Mouse (Mus musculus) thymus, adult 2 months (tissue): ENCODE data around the gene Bora. TPM values are rescaled to one million over a fixed set of nuclear protein-coding genes. Genes with fewer than 3 reads are reported as not detected.

Experiments used
- DNase-seq: peaks from one replicate; pipeline ENCODE4 v3.0.0; 2021
- H3K27ac ChIP-seq: fragments of 200-500 bp; 2 replicates; pipeline ENCODE4 v1.5.1; 2012; ENCODE audit warnings: low read length, control low read depth; ENCODE audit not compliant: control insufficient read depth, insufficient read depth
- H3K27me3 ChIP-seq: fragments of 200-500 bp; 2 replicates; pipeline ENCODE4 v1.6.1; 2012; ENCODE audit warnings: mild to moderate bottlenecking, low read length, moderate library complexity, mixed read lengths; ENCODE audit not compliant: control insufficient read depth, insufficient read depth
- H3K36me3 ChIP-seq: fragments of 200-500 bp; 2 replicates; pipeline ENCODE4 v1.6.1; 2012; ENCODE audit warnings: mild to moderate bottlenecking, low read length, moderate library complexity; ENCODE audit not compliant: control insufficient read depth, insufficient read depth
- H3K4me1 ChIP-seq: fragments of 200-500 bp; replicated peaks from 2 replicates; pipeline ENCODE4 v1.6.1; 2012; ENCODE audit warnings: low read length; ENCODE audit not compliant: control insufficient read depth, insufficient read depth
- H3K4me3 ChIP-seq: fragments of 200-500 bp; 2 replicates; pipeline ENCODE4 v1.5.1; 2012; ENCODE audit warnings: mild to moderate bottlenecking, low read length, control low read depth, moderate library complexity; ENCODE audit not compliant: control insufficient read depth, insufficient read depth
- CTCF ChIP-seq: fragments of 200-500 bp; IDR thresholded peaks from 2 replicates; pipeline ENCODE4 v1.5.1; 2012; ENCODE audit warnings: mild to moderate bottlenecking, control low read depth, low read length, moderate library complexity, borderline replicate concordance; ENCODE audit not compliant: control insufficient read depth, poor library complexity, insufficient read depth; ENCODE audit errors: extremely low read depth
- POLR2A ChIP-seq: fragments of 200-500 bp; IDR thresholded peaks from 2 replicates; pipeline ENCODE4 v1.6.1; 2012; ENCODE audit warnings: mild to moderate bottlenecking, low read length, control low read depth, moderate library complexity; ENCODE audit not compliant: control insufficient read depth, poor library complexity, insufficient read depth; ENCODE audit errors: extremely low read depth
- WGBS: fragments of 180-500 bp; shearing (Covaris S2); methylation state at CpG from one replicate; pipeline ENCODE4 v1.1.7; 2018; 5-methylcytosine and 5-hydroxymethylcytosine counted together
- polyA plus RNA-seq: library from polyadenylated mRNA; depleted of rRNA; stranded (reverse); fragments of >200 nt; gene quantifications from 2 replicates; pipeline ENCODE4 v1.2.3, GENCODE M21; 2012; rRNA removed

Bora gene
- polyA plus RNA-seq, result 11.8 and 16.0 TPM in 2 replicates

GRCm38 (mm10) chr14:99046031-99046781 is at the start of gene Bora, which contains the start of gene Mzt1:
TSS of gene Bora (plus strand) at chr14:99046222.
TSS of gene Mzt1 (minus strand) at chr14:99046134.
- peak within 1 kb of the TSS; percentile 93 for H3K4me3 ChIP-seq
- WGBS, result under 1% methylated on average over 78 of the region's 81 CpGs
- TF ChIP-seq CTCF (0 out of 2 replicates have a peak, but pooled peaks have one; percentile 12), POLR2A (peak; percentile 75)
- H3K4me1 ChIP-seq, result peaks cover 17% of the 10 kb centered on the region
- peak; percentile 94 for DNase-seq
- H3K27me3 ChIP-seq, result no peaks in the 10 kb centered on the region
- no peaks in the 10 kb centered on the region; the same call in 1 of the 2 replicates for H3K36me3 ChIP-seq
- H3K27ac ChIP-seq, result peak within 1 kb of the TSS; percentile 24; the same call in 1 of the 2 replicates

- Histone ChIP-seq H3K4me1 (no peaks in the 10 kb centered on the region), H3K4me3 (no peak overlapping the region), H3K36me3 (no peaks in the 10 kb centered on the region), H3K27ac (no peak overlapping the region), H3K27me3 (no peaks in the 10 kb centered on the region)
- DNase-seq, result no peak
- whole genome bisulfite sequencing, result 42% methylated on average over 8 of the region's 8 CpGs
- TF ChIP-seq POLR2A, result no peak
- no peak for TF ChIP-seq CTCF
Measured at GRCm38 (mm10) chr14:99010224-99010919, 35.6 kb upstream of the Bora start.

- Histone ChIP-seq H3K27ac (no peak overlapping the region), H3K27me3 (no peaks in the 10 kb centered on the region), H3K36me3 (no peaks in the 10 kb centered on the region), H3K4me1 (no peaks in the 10 kb centered on the region), H3K4me3 (no peak overlapping the region)
- WGBS, result 39% methylated on average over 2 of the region's 2 CpGs
- TF ChIP-seq POLR2A (no peak), CTCF (no peak)
- no peak for DNase-seq
Measured at GRCm38 (mm10) chr14:99010920-99011313, 35.1 kb upstream of the Bora start.

GRCm38 (mm10) chr14:99018691-99019090 is 27.3 kb upstream of the Bora start:
- H3K36me3 ChIP-seq, result no peaks in the 10 kb centered on the region
- DNase-seq, result no peak
- TF ChIP-seq POLR2A, result no peak
- no peak for TF ChIP-seq CTCF
- 81% methylated on average over 7 of the region's 7 CpGs for WGBS
- no peaks in the 10 kb centered on the region for H3K4me1 ChIP-seq
- no peak overlapping the region for H3K4me3 ChIP-seq
- H3K27ac ChIP-seq, result no peak overlapping the region
- no peaks in the 10 kb centered on the region for H3K27me3 ChIP-seq

- DNase-seq, result no peak
- Histone ChIP-seq H3K4me1 (no peaks in the 10 kb centered on the region), H3K27ac (no peak overlapping the region), H3K4me3 (no peak overlapping the region), H3K27me3 (no peaks in the 10 kb centered on the region), H3K36me3 (no peaks in the 10 kb centered on the region)
- WGBS, result 85% methylated on average over 10 of the region's 10 CpGs
- no peak for TF ChIP-seq CTCF
Measured at GRCm38 (mm10) chr14:99019136-99019808, 26.8 kb upstream of the Bora start.

- H3K27me3 ChIP-seq, result no peaks in the 10 kb centered on the region
- no peak overlapping the region for H3K27ac ChIP-seq
- H3K36me3 ChIP-seq, result no peaks in the 10 kb centered on the region
- 57% methylated on average over 12 of the region's 12 CpGs for WGBS
- H3K4me3 ChIP-seq, result no peak overlapping the region
- TF ChIP-seq CTCF (no peak), POLR2A (no peak)
- DNase-seq, result no peak
- no peaks in the 10 kb centered on the region for H3K4me1 ChIP-seq
Measured at GRCm38 (mm10) chr14:99022346-99023086, 23.5 kb upstream of the Bora start.
